Mouse (Mus musculus) kidney, postnatal 0 days (tissue): ENCODE data around the gene Gm28305. TPM values are rescaled to one million over a fixed set of nuclear protein-coding genes. Genes with fewer than 3 reads are reported as not detected.
A peak's percentile ranks its signal among the peaks of the same experiment; 100 is the strongest.

Source experiments
- ATAC-seq: fragments of 200-750 bp; cut with Nextera tagmentation; replicated peaks from 2 replicates; pipeline ENCODE4 v1.8.0; 2017; ENCODE audit warnings: low read depth, moderate number of reproducible peaks, moderate TSS enrichment, moderate library complexity; ENCODE audit not compliant: low FRiP score
- DNase-seq: peaks from one replicate; pipeline ENCODE4 v3.0.0-alpha.2; 2016; ENCODE audit warnings: low spot score
- H3K27ac ChIP-seq: fragments of 300-500 bp; sonication (generic); 2 replicates; pipeline ENCODE4 v1.5.1; 2014; ENCODE audit warnings: mild to moderate bottlenecking
- H3K27me3 ChIP-seq: fragments of 300-500 bp; sonication (generic); 2 replicates; pipeline ENCODE4 v1.6.1; 2014; ENCODE audit warnings: low read length, mixed read lengths; ENCODE audit not compliant: insufficient read depth
- H3K36me3 ChIP-seq: fragments of 300-500 bp; sonication (generic); 2 replicates; pipeline ENCODE4 v1.6.1; 2014; ENCODE audit warnings: low read length, mixed read lengths; ENCODE audit not compliant: insufficient read depth
- H3K4me1 ChIP-seq: fragments of 300-500 bp; sonication (generic); replicated peaks from 2 replicates; pipeline ENCODE4 v1.6.1; 2014; ENCODE audit warnings: antibody characterized with exemption, low read length, mixed read lengths; ENCODE audit not compliant: insufficient read depth
- H3K4me2 ChIP-seq: fragments of 300-500 bp; sonication (generic); 2 replicates; pipeline ENCODE4 v1.6.1; 2014; ENCODE audit warnings: mild to moderate bottlenecking, low read length, moderate library complexity, mixed read lengths
- H3K4me3 ChIP-seq: fragments of 300-500 bp; sonication (generic); replicated peaks from 2 replicates; pipeline ENCODE4 v1.5.1; 2014; ENCODE audit warnings: low read depth, low read length
- H3K9ac ChIP-seq: fragments of 300-500 bp; sonication (generic); 2 replicates; pipeline ENCODE4 v1.6.1; 2014; ENCODE audit warnings: low read depth, low read length
- H3K9me3 ChIP-seq: fragments of 300-500 bp; sonication (generic); replicated peaks from 2 replicates; pipeline ENCODE4 v1.6.1; 2016; ENCODE audit warnings: low read length, inconsistent platforms, mixed read lengths
- CTCF ChIP-seq: IDR thresholded peaks from 2 replicates; pipeline ENCODE4 v1.5.1; 2016; ENCODE audit warnings: antibody characterized with exemption, low read depth, mild to moderate bottlenecking, moderate library complexity
- WGBS: fragments of 180-500 bp; shearing (Covaris S2); extraction: QIAGEN DNeasy Blood & Tissue Kit; methylation state at CpG from one replicate; pipeline ENCODE4 v1.1.7; 2014; 5-methylcytosine and 5-hydroxymethylcytosine counted together
- polyA plus RNA-seq: library from polyadenylated mRNA; unstranded; fragments of >200 nt; fragmentation: Nextera tagmentation; extraction: Ambion mirVana; gene quantifications from 2 replicates; pipeline ENCODE4 v1.2.1, GENCODE M21; 2015

Gene Gm28305
- polyA plus RNA-seq, 1 experiment from 2014 or later: not detected

- Histone ChIP-seq H3K36me3 (peaks cover 28% of the 10 kb centered on the region; the same call in 1 of the 2 replicates), H3K4me3 (no peak overlapping the region), H3K4me1 (no peaks in the 10 kb centered on the region), H3K9ac (no peak overlapping the region), H3K27ac (no peak overlapping the region), H3K4me2 (no peak overlapping the region), H3K27me3 (no peaks in the 10 kb centered on the region), H3K9me3 (no peaks in the 10 kb centered on the region)
- ATAC-seq (no peak), DNase-seq (no peak)
- no peak for TF ChIP-seq CTCF
- 87% methylated on average over 13 of the region's 13 CpGs for WGBS
Measured at GRCm38 (mm10) chr9:104038266-104038665, 2.2 kb upstream of the Gm28305 start.

GRCm38 (mm10) chr9:104039031-104039695, 1.3 kb upstream of the Gm28305 start:
- peaks cover 28% of the 10 kb centered on the region; the same call in 1 of the 2 replicates for H3K36me3 ChIP-seq
- no peak overlapping the region for H3K4me2 ChIP-seq
- no peak for TF ChIP-seq CTCF
- 87% methylated on average over 21 of the region's 21 CpGs for WGBS
- no peaks in the 10 kb centered on the region for H3K27me3 ChIP-seq
- ATAC-seq: no peak
- no peaks in the 10 kb centered on the region for H3K9me3 ChIP-seq
- H3K4me3 ChIP-seq: no peak overlapping the region
- no peak overlapping the region for H3K9ac ChIP-seq
- no peaks in the 10 kb centered on the region for H3K4me1 ChIP-seq
- no peak for DNase-seq
- H3K27ac ChIP-seq: no peak overlapping the region

- no peaks in the 10 kb centered on the region for H3K27me3 ChIP-seq
- DNase-seq: no peak
- no peaks in the 10 kb centered on the region for H3K9me3 ChIP-seq
- H3K4me3 ChIP-seq: no peak overlapping the region
- no peak for ATAC-seq
- peaks cover 28% of the 10 kb centered on the region; the same call in 1 of the 2 replicates for H3K36me3 ChIP-seq
- TF ChIP-seq CTCF: no peak
- no peak overlapping the region for H3K27ac ChIP-seq
- H3K4me2 ChIP-seq: no peak overlapping the region
- WGBS: 80% methylated on average over 4 of the region's 4 CpGs
- no peaks in the 10 kb centered on the region for H3K4me1 ChIP-seq
- H3K9ac ChIP-seq: no peak overlapping the region
Measured at GRCm38 (mm10) chr9:104039742-104040141, 720 bp upstream of the Gm28305 start.

- no peak for ATAC-seq
- DNase-seq: no peak
Measured at GRCm38 (mm10) chr9:104043676-104044075, 3.2 kb downstream of the Gm28305 start.

GRCm38 (mm10) chr9:104051028-104051427, 10.6 kb downstream of the Gm28305 start:
- TF ChIP-seq CTCF: no peak
- H3K9me3 ChIP-seq: no peaks in the 10 kb centered on the region
- no peak overlapping the region for H3K4me2 ChIP-seq
- DNase-seq (no peak), ATAC-seq (no peak)
- WGBS: 94% methylated on average over 6 of the region's 6 CpGs
- H3K4me3 ChIP-seq: no peak overlapping the region
- no peak overlapping the region for H3K27ac ChIP-seq
- no peaks in the 10 kb centered on the region for H3K27me3 ChIP-seq
- no peak overlapping the region for H3K9ac ChIP-seq
- no peaks in the 10 kb centered on the region for H3K4me1 ChIP-seq
- H3K36me3 ChIP-seq: peaks cover 77% of the 10 kb centered on the region

More at GRCm38 (mm10) chr9:104043676-104044075, 3.2 kb downstream of the Gm28305 start:
- Histone ChIP-seq H3K4me2 (no peak overlapping the region), H3K9ac (no peak overlapping the region), H3K27me3 (no peaks in the 10 kb centered on the region), H3K36me3 (peaks cover 22% of the 10 kb centered on the region), H3K4me1 (no peaks in the 10 kb centered on the region), H3K9me3 (no peaks in the 10 kb centered on the region), H3K27ac (no peak overlapping the region), H3K4me3 (no peak overlapping the region)
- WGBS: 84% methylated on average over 4 of the region's 4 CpGs
- TF ChIP-seq CTCF: no peak

- ATAC-seq (peak; percentile 48), DNase-seq (peak; percentile 82)
- Histone ChIP-seq H3K4me1 (peaks cover 7% of the 10 kb centered on the region; the same call in 1 of the 2 replicates), H3K9me3 (no peaks in the 10 kb centered on the region), H3K4me2 (peak within 1 kb of the TSS; percentile 94), H3K9ac (peak within 1 kb of the TSS; percentile 81), H3K36me3 (peaks cover 13% of the 10 kb centered on the region; the same call in 1 of the 2 replicates), H3K27me3 (no peaks in the 10 kb centered on the region), H3K4me3 (peak within 1 kb of the TSS; percentile 95), H3K27ac (peak within 1 kb of the TSS; percentile 78)
- no peak for TF ChIP-seq CTCF
- 1% methylated on average over 54 of the region's 59 CpGs for WGBS
Measured at GRCm38 (mm10) chr9:104062430-104063243, 22.2 kb downstream of the Gm28305 start, which contains the start of gene Uba5. Gene Uba5 (minus strand): TSS chr9:104063134.
